Mouse (Mus musculus): ENCODE data around the gene Ccsap. TPM values are rescaled to one million over a fixed set of nuclear protein-coding genes. Genes with fewer than 3 reads are reported as not detected.

The Ccsap gene
- total RNA-seq, 2 experiments from 2014 or later: 58.6 to 63.2 TPM

Other genes starting within 250 kb of the Ccsap start
- gene Rhou, start 206.3 kb downstream of the Ccsap start, total RNA-seq (2021): 10 to 100 TPM; 36.3 to 44.0 TPM
- gene Rab4a, start 54.2 kb downstream of the Ccsap start, total RNA-seq (2021): 10 to 100 TPM; 42.9 to 44.9 TPM
- gene Acta1, start 34.5 kb upstream of the Ccsap start, total RNA-seq (2021): 1 to 10 TPM; 7.4 to 9.0 TPM
- gene Nup133, start 89.1 kb upstream of the Ccsap start, total RNA-seq (2021): 10 to 100 TPM; 21.7 to 24.3 TPM
- 10 to 100 TPM; 19.2 to 20.0 TPM for gene Abcb10, start 122.9 kb upstream of the Ccsap start, total RNA-seq (2021)
- 10 to 100 TPM; 20.0 to 20.5 TPM for gene Taf5l, start 161.2 kb upstream of the Ccsap start, total RNA-seq (2021)
- gene Urb2, start 161.3 kb upstream of the Ccsap start, total RNA-seq (2021): 10 to 100 TPM; 11.5 TPM